Mouse (Mus musculus): ENCODE measurements around the gene Kremen2.

- TF ChIP-seq CTCF (IDR thresholded peaks at IDR 0.05; ENCODE audit: low read depth, low read length), result no peak
- no peak for TF ChIP-seq POLR2A (IDR thresholded peaks at IDR 0.05; ENCODE audit: borderline replicate concordance, low read depth, low read length)
Measured at GRCm38 (mm10) chr17:23694491-23694890, 51.1 kb downstream of the Kremen2 start.
